Mouse (Mus musculus): ENCODE measurements around the gene Slc6a2.

DNA sequence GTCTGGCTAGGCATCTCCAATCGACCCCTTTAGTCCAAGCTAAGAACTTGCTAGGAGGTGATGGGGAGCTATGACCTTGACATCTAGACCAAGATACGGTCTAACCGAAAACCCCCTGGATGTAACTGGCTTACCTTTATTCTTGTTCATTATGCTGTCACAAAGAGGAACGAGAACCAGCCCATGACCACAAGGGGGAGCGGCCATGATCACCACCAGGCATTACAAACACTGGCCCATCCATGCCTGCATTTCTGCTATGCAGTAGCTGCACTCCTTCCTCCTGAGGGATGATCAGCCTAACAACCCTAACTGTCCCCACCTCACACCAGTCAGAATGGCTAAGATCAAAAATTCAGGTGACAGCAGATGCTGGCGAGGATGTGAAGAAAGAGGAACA, 52.3 kb downstream of the Slc6a2 start:
- TF ChIP-seq CTCF (IDR thresholded peaks at IDR 0.05; ENCODE audit: low read depth, low read length) (peak; percentile 31), POLR2A (IDR thresholded peaks at IDR 0.05; ENCODE audit: extremely low read depth, insufficient read depth, low read length) (no peak)

All from liver, adult 2 months (tissue).